Mouse (Mus musculus): ENCODE data around the gene Adamts13. TPM values are rescaled to one million over a fixed set of nuclear protein-coding genes. Genes with fewer than 3 reads are reported as not detected.

The Adamts13 gene
- total and polyA plus RNA-seq, 3 experiments, result 0.13 to 0.17 TPM; not detected in 1

DNA sequence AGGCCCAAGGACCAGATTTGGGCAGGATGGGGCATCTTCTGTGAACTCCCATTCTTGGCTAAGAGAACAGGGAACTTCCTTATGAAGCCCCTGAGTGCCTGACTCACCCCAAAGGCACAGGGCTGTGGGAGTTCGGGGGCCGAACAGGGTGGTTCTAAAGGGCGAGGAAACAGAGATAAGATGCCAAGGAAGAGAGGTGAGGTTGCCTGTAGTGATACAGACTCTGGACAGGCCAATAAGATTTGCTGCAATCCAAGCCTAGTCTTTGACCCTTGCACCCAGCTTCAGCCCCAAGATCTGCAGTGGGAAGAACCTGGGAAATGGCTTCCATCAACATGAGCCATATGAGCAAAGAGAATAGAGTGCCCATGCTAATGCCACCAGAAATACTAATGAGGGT is 30.0 kb upstream of the Adamts13 start:
- H3K27ac ChIP-seq (ENCODE audit: insufficient read depth, low read depth), result no peak overlapping the region
- H3K36me3 ChIP-seq (replicated peaks in 1 of 2; ENCODE audit: control insufficient read depth in 1 of 2, insufficient read depth in 1 of 2, low read length in 1 of 2), result peaks cover 13 to 29% of the 10 kb centered on the region in 2 experiments
- H3K27me3 ChIP-seq (replicated peaks), result no peaks in the 10 kb centered on the region
- H3K9me3 ChIP-seq (replicated peaks; ENCODE audit: low read length), result no peaks in the 10 kb centered on the region
- H3K4me1 ChIP-seq (ENCODE audit: control insufficient read depth in 1 of 2, insufficient read depth in 2 of 2), result peaks cover 12 to 17% of the 10 kb centered on the region in 2 experiments
- dilution Hi-C loops (cut with MboI; ENCODE audit: extremely low pct_ligation_motif_present, extremely low pct_unique_long_range_greater_than_20kb, low sequenced_read_pairs) (no loop called here), in situ Hi-C loops (cut with MboI; ENCODE audit: low pct_ligation_motif_present, low pct_unique_long_range_greater_than_20kb, low sequenced_read_pairs) (no loop called here)
- TF ChIP-seq ZNF384 (IDR thresholded peaks at IDR 0.05; ENCODE audit: low read depth, low read length) (no peak), USF2 (conservative IDR thresholded peaks at IDR 0.05; ENCODE audit: low read depth, low read length) (no peak), CHD2 (IDR thresholded peaks at IDR 0.05; ENCODE audit: low read length) (no peak), SIN3A (IDR thresholded peaks at IDR 0.05; ENCODE audit: low read length) (no peak), NRF1 (IDR thresholded peaks at IDR 0.05; ENCODE audit: low read depth, low read length) (no peak), ZKSCAN1 (IDR thresholded peaks at IDR 0.05; ENCODE audit: borderline replicate concordance, low read depth, low read length) (no peak), E2F4 (IDR thresholded peaks at IDR 0.05; ENCODE audit: insufficient replicate concordance, low read depth, low read length) (no peak), JUND (conservative IDR thresholded peaks at IDR 0.05; ENCODE audit: low read depth, low read length) (no peak), UBTF (IDR thresholded peaks at IDR 0.05; ENCODE audit: low read depth, low read length) (no peak), JUN (IDR thresholded peaks at IDR 0.05; ENCODE audit: insufficient read depth, low read depth, low read length) (no peak), ELF1 (IDR thresholded peaks at IDR 0.05; ENCODE audit: low read depth, low read length) (no peak), KAT2A (IDR thresholded peaks at IDR 0.05; ENCODE audit: insufficient replicate concordance, low read length) (no peak), SMC3 (IDR thresholded peaks at IDR 0.05; ENCODE audit: low read depth, low read length) (no peak), TCF12 (IDR thresholded peaks at IDR 0.05; ENCODE audit: low read depth, low read length) (no peak), MYC (IDR thresholded peaks at IDR 0.05; ENCODE audit: low read depth, low read length) (no peak), IRF4 (IDR thresholded peaks at IDR 0.05; ENCODE audit: low read depth, low read length) (no peak), MAZ (IDR thresholded peaks at IDR 0.05; ENCODE audit: low read depth, low read length) (no peak), BHLHE40 (IDR thresholded peaks at IDR 0.05; ENCODE audit: low read depth, low read length) (no peak)
- H3K4me3 ChIP-seq (replicated peaks in 1 of 3; ENCODE audit: low read depth in 2 of 3, low read length in 2 of 3, poor library complexity in 1 of 3), result no peak overlapping the region
- no peaks in the 10 kb centered on the region for H3K79me2 ChIP-seq (replicated peaks; ENCODE audit: control insufficient read depth, extremely low read depth, insufficient read depth, poor library complexity, severe bottlenecking)
- no peak overlapping the region for H3K9ac ChIP-seq (ENCODE audit: insufficient read depth, low read depth)
- no peak overlapping the region for H3K4me2 ChIP-seq (ENCODE audit: insufficient read depth, low read depth, poor library complexity, severe bottlenecking)
- no peak for DNase-seq (ENCODE audit: extremely low read depth)

GRCm38 (mm10) chr2:26950411-26950810 is 22.8 kb upstream of the Adamts13 start:
- in situ Hi-C loops (cut with MboI; ENCODE audit: low pct_ligation_motif_present, low pct_unique_long_range_greater_than_20kb, low sequenced_read_pairs), result no loop called here
- Histone ChIP-seq H3K27me3 (replicated peaks) (no peaks in the 10 kb centered on the region), H3K4me1 (ENCODE audit: control insufficient read depth in 1 of 2, insufficient read depth in 2 of 2) (peaks cover 0 to 5% of the 10 kb centered on the region in 2 experiments; a peak in 1 of 4 replicates), H3K4me3 (replicated peaks in 1 of 3; ENCODE audit: low read depth in 2 of 3, low read length in 2 of 3, poor library complexity in 1 of 3) (no peak overlapping the region), H3K4me2 (ENCODE audit: insufficient read depth, low read depth, poor library complexity, severe bottlenecking) (no peak overlapping the region), H3K9ac (ENCODE audit: insufficient read depth, low read depth) (no peak overlapping the region), H3K9me3 (replicated peaks; ENCODE audit: low read length) (no peaks in the 10 kb centered on the region), H3K79me2 (replicated peaks; ENCODE audit: control insufficient read depth, extremely low read depth, insufficient read depth, poor library complexity, severe bottlenecking) (no peaks in the 10 kb centered on the region), H3K36me3 (replicated peaks in 1 of 2; ENCODE audit: control insufficient read depth in 1 of 2, insufficient read depth in 1 of 2, low read length in 1 of 2) (peaks cover 56 to 92% of the 10 kb centered on the region in 2 experiments), H3K27ac (ENCODE audit: insufficient read depth, low read depth) (no peak overlapping the region)
- DNase-seq (ENCODE audit: extremely low read depth), result no peak
- no peak for TF ChIP-seq MXI1 (IDR thresholded peaks at IDR 0.05; ENCODE audit: low read depth, low read length)
- TF ChIP-seq CHD2 (IDR thresholded peaks at IDR 0.05; ENCODE audit: low read length), result no peak
- TF ChIP-seq POLR2AphosphoS2 (IDR thresholded peaks at IDR 0.05; ENCODE audit: low read depth, low read length), result no peak
- dilution Hi-C loops (cut with MboI; ENCODE audit: extremely low pct_ligation_motif_present, extremely low pct_unique_long_range_greater_than_20kb, low sequenced_read_pairs), result no loop called here

All from CH12.LX (cell line).